Mouse (Mus musculus): ENCODE measurements around the gene Zfp275. TPM values are rescaled to one million over a fixed set of nuclear protein-coding genes. Genes with fewer than 3 reads are reported as not detected.
A peak's percentile ranks its signal among the peaks of the same experiment; 100 is the strongest.

Gene Zfp275
- polyA plus RNA-seq, 1 experiment from 2014 or later: 13.8 TPM

DNA sequence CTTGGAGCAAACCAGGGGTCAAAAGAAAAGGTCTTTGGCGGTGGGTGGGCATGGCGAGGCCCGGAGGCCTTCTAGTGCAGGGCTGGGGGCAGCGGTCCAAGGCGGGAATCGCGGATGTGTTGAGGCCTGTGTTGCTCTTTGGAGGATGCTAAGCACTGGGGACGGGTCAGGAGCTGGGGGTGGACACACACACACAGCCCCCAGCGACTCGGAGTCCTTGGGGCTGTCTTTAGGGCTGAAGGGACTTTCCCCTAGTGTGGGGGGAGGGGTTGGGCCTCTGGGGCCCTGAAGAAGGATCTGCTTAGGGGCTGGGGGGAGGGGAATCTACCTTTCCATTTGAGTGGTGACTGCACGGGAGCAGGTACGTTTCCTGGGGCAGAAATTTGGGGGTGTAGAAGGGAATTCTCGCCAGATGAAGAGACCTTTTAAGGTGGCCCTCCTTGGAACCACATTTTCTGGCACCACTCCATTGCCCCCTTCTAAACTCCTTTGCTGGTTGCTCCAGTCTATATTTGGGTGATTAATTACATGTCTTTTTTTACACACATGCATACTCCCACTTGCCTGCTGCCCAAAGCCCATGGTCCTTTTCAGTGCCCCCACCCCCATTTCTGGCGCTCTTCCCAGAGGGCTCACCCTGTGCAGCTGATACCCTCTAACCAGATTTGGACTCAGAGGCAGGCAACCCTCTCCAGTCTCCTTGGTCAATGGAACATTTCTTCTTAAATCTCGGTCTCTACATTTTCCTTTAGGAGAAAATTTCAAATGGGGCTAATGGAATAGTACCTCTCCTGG, 717 bp downstream of the Zfp275 start:
- peak; percentile 76 for ATAC-seq (ENCODE audit: low FRiP score, low TSS enrichment)
- Histone ChIP-seq H3K4me1 (ENCODE audit: insufficient read depth, low read length) (no peaks in the 10 kb centered on the region), H3K36me3 (ENCODE audit: insufficient read depth, low read length) (no peaks in the 10 kb centered on the region), H3K9ac (replicated peaks; ENCODE audit: low read length) (peak overlapping the region; percentile 74), H3K4me2 (replicated peaks; ENCODE audit: low read depth, low read length) (peak overlapping the region; percentile 55), H3K27ac (ENCODE audit: low read length) (0 out of 2 replicates have a peak overlapping the region, but pooled peaks have one; percentile 46), H3K4me3 (ENCODE audit: low read length) (peak overlapping the region; percentile 68), H3K27me3 (ENCODE audit: insufficient read depth, low read length) (peaks cover 2% of the 10 kb centered on the region; the same call in 1 of the 2 replicates), H3K9me3 (ENCODE audit: low read length) (no peaks in the 10 kb centered on the region)
- 24% methylated on average over 13 of the region's 15 CpGs for WGBS

DNA sequence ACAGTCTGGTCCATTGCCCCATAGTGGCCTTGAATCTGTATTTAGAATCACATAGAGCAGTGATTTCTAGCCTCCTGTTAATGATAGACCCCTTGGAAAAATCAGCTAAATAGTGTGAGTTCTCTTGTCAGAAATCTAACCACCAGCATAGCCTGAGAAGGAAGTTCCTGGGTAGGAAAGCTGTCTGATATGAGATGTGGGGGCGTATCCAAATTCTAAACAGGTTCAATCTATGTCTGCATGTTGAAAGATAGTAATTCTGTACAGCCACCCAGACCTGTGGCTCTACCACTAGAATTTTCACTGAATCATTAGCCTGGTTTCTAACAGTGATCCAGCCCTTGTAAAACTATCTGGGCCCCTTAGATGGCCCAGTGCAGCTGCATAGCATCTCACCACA, 1.4 kb downstream of the Zfp275 start:
- no peak overlapping the region for H3K27ac ChIP-seq (ENCODE audit: low read length)
- H3K9ac ChIP-seq (replicated peaks; ENCODE audit: low read length): no peak overlapping the region
- H3K27me3 ChIP-seq (ENCODE audit: insufficient read depth, low read length): peaks cover 2% of the 10 kb centered on the region; the same call in 1 of the 2 replicates
- no peaks in the 10 kb centered on the region for H3K4me1 ChIP-seq (ENCODE audit: insufficient read depth, low read length)
- no peak for ATAC-seq (ENCODE audit: low FRiP score, low TSS enrichment)
- H3K9me3 ChIP-seq (ENCODE audit: low read length): no peaks in the 10 kb centered on the region
- H3K36me3 ChIP-seq (ENCODE audit: insufficient read depth, low read length): no peaks in the 10 kb centered on the region
- H3K4me3 ChIP-seq (ENCODE audit: low read length): no peak overlapping the region; the same call in 1 of the 2 replicates
- WGBS: 82% methylated on average over 1 of the region's 1 CpGs
- peak overlapping the region; percentile 55; the same call in 1 of the 2 replicates for H3K4me2 ChIP-seq (replicated peaks; ENCODE audit: low read depth, low read length)

DNA sequence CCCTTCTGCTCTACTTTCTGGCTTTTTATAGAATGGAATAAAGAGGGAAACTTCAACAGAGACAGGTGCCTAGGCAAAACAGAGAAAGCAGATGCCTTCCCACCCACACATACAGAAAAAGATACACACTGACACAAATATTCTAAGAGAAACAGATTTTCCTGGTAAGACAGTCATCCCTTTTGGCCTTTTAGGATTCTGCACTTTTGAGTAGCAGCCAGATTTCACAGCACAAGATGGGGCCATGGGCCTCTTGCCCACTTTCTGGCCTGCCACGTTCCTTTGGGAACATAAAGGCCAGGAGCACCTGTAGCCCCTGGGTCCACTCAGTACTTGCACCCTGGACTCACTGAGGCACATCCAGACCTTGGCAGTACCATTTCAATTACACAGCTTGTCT, 1.9 kb downstream of the Zfp275 start:
- ATAC-seq (ENCODE audit: low FRiP score, low TSS enrichment): no peak
- Histone ChIP-seq H3K9ac (replicated peaks; ENCODE audit: low read length) (no peak overlapping the region), H3K36me3 (ENCODE audit: insufficient read depth, low read length) (no peaks in the 10 kb centered on the region), H3K27ac (ENCODE audit: low read length) (no peak overlapping the region), H3K4me3 (ENCODE audit: low read length) (no peak overlapping the region), H3K4me1 (ENCODE audit: insufficient read depth, low read length) (no peaks in the 10 kb centered on the region), H3K9me3 (ENCODE audit: low read length) (no peaks in the 10 kb centered on the region), H3K27me3 (ENCODE audit: insufficient read depth, low read length) (peaks cover 2% of the 10 kb centered on the region; the same call in 1 of the 2 replicates), H3K4me2 (replicated peaks; ENCODE audit: low read depth, low read length) (no peak overlapping the region)
- 85% methylated on average over 1 of the region's 1 CpGs for WGBS

DNA sequence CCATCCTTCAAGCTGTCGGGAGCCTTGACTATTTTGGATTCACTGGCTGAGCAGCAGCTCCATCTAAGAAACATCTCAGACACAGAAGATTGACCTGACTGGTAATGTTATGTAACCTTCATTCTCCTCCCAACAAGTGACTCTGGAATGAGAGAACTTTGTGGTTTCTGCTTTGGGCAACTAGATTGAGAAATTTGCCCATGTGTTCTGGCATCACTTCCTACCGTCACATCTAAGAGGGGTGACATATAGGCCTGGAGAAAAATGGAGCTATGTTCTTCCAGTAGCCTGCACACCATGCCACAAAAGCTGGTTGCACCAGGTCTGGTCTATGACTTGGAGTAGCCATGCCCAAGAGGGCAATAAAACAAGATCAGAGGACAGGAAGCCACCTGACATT, 13.7 kb downstream of the Zfp275 start:
- H3K36me3 ChIP-seq (ENCODE audit: insufficient read depth, low read length): peaks cover 37% of the 10 kb centered on the region
- no peak for ATAC-seq (ENCODE audit: low FRiP score, low TSS enrichment)
- H3K27me3 ChIP-seq (ENCODE audit: insufficient read depth, low read length): peaks cover 3% of the 10 kb centered on the region; the same call in 1 of the 2 replicates
- H3K9ac ChIP-seq (replicated peaks; ENCODE audit: low read length): no peak overlapping the region
- no peaks in the 10 kb centered on the region for H3K9me3 ChIP-seq (ENCODE audit: low read length)
- H3K4me1 ChIP-seq (ENCODE audit: insufficient read depth, low read length): no peaks in the 10 kb centered on the region
- H3K27ac ChIP-seq (ENCODE audit: low read length): no peak overlapping the region
- H3K4me3 ChIP-seq (ENCODE audit: low read length): no peak overlapping the region
- 93% methylated on average over 2 of the region's 2 CpGs for WGBS
- no peak overlapping the region for H3K4me2 ChIP-seq (replicated peaks; ENCODE audit: low read depth, low read length)

DNA sequence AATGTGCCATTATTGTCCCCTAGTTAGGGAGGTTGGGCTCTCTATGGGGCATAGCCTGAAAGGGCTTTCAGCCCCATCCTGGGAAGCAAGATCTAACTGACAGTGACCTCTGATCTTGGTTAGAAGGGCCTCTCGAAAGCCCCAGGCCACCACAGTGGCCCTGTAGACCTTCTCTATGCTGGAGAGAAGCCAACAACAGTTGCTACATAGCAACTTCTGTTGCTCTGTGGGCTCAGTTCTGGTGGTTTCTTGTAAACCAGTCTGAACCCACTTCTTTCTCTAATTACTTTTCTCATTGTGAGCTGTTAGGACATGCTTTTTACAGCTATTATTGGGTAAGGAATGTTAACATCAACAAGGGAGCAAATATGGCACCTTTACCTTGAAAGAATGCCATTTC, 14.3 kb downstream of the Zfp275 start:
- ATAC-seq (ENCODE audit: low FRiP score, low TSS enrichment): no peak
- Histone ChIP-seq H3K4me2 (replicated peaks; ENCODE audit: low read depth, low read length) (no peak overlapping the region), H3K27me3 (ENCODE audit: insufficient read depth, low read length) (peaks cover 4% of the 10 kb centered on the region; the same call in 1 of the 2 replicates), H3K4me1 (ENCODE audit: insufficient read depth, low read length) (no peaks in the 10 kb centered on the region), H3K27ac (ENCODE audit: low read length) (no peak overlapping the region), H3K9ac (replicated peaks; ENCODE audit: low read length) (no peak overlapping the region), H3K9me3 (ENCODE audit: low read length) (no peaks in the 10 kb centered on the region), H3K4me3 (ENCODE audit: low read length) (no peak overlapping the region), H3K36me3 (ENCODE audit: insufficient read depth, low read length) (peaks cover 35% of the 10 kb centered on the region)
- 83% methylated on average over 1 of the region's 1 CpGs for WGBS

DNA sequence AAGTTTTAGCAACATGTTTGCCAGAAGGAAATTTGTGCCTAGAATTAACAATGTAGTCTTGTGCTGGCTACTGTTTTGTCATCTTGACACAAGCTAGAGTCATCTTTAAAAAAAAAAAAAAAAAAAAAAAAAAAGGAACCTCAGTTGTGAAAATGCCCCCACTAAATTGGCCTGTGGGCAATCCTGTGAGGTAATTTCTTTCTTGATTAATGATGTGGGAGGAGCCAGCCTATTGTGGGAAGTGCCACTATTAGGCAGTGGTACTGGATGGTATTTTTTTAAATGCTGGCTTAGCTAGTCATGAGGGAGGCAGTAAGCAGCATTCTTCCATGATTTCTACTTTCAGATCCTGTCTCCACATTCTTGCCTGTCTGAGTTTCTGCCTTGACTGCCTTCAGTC, 20.9 kb downstream of the Zfp275 start:
- Histone ChIP-seq H3K4me1 (ENCODE audit: insufficient read depth, low read length) (no peaks in the 10 kb centered on the region), H3K4me3 (ENCODE audit: low read length) (no peak overlapping the region), H3K4me2 (replicated peaks; ENCODE audit: low read depth, low read length) (no peak overlapping the region), H3K27ac (ENCODE audit: low read length) (no peak overlapping the region), H3K27me3 (ENCODE audit: insufficient read depth, low read length) (peaks cover 8% of the 10 kb centered on the region; the same call in 1 of the 2 replicates), H3K36me3 (ENCODE audit: insufficient read depth, low read length) (no peaks in the 10 kb centered on the region), H3K9ac (replicated peaks; ENCODE audit: low read length) (no peak overlapping the region), H3K9me3 (ENCODE audit: low read length) (no peaks in the 10 kb centered on the region)
- ATAC-seq (ENCODE audit: low FRiP score, low TSS enrichment): no peak

DNA sequence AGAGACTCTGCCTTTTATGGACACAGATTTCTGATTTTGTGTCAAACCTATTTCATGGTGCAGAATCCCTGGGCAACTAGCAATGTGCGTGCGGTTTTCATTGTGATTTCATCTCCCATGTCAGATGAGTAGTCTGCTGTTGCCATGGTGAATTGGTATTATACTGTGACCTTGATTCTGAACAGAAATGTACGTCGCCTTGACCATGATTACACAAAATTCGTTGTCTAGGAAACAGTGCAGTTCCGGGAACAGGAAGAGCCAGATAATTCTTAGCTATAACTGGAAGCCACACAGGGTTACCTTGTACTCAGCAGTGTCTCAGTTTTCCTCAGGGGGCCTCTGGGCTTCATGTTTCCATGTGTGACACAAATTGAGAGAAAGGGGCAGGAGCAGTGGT, 42.0 kb downstream of the Zfp275 start:
- Histone ChIP-seq H3K4me1 (ENCODE audit: insufficient read depth, low read length) (no peaks in the 10 kb centered on the region), H3K9me3 (ENCODE audit: low read length) (no peaks in the 10 kb centered on the region), H3K9ac (replicated peaks; ENCODE audit: low read length) (no peak overlapping the region), H3K36me3 (ENCODE audit: insufficient read depth, low read length) (no peaks in the 10 kb centered on the region), H3K27ac (ENCODE audit: low read length) (no peak overlapping the region), H3K4me2 (replicated peaks; ENCODE audit: low read depth, low read length) (no peak overlapping the region), H3K4me3 (ENCODE audit: low read length) (no peak overlapping the region), H3K27me3 (ENCODE audit: insufficient read depth, low read length) (no peaks in the 10 kb centered on the region; the same call in 1 of the 2 replicates)
- 71% methylated on average over 6 of the region's 6 CpGs for WGBS
- no peak for ATAC-seq (ENCODE audit: low FRiP score, low TSS enrichment)

DNA sequence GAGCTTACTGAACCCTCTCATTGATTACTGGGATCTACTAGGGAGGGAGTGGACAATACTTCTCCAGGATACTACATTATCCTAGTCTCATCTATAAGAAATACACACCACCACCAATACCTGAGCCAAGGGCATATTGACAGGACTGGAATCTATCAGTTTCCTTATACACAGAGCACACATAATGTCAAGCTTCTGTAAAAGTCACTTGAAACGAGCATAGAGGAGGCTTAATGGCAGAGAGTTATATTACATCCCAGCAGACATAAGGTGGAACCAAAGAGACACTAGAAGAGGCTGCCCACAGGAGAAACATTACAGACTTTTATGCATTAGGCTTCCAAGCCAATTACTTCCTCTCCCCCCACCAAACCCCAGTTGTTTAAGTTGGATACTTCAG, 42.5 kb downstream of the Zfp275 start:
- 17% methylated on average over 1 of the region's 1 CpGs for WGBS
- Histone ChIP-seq H3K4me3 (ENCODE audit: low read length) (no peak overlapping the region), H3K27me3 (ENCODE audit: insufficient read depth, low read length) (no peaks in the 10 kb centered on the region; the same call in 1 of the 2 replicates), H3K4me1 (ENCODE audit: insufficient read depth, low read length) (no peaks in the 10 kb centered on the region), H3K27ac (ENCODE audit: low read length) (no peak overlapping the region), H3K9ac (replicated peaks; ENCODE audit: low read length) (no peak overlapping the region), H3K4me2 (replicated peaks; ENCODE audit: low read depth, low read length) (no peak overlapping the region), H3K36me3 (ENCODE audit: insufficient read depth, low read length) (no peaks in the 10 kb centered on the region), H3K9me3 (ENCODE audit: low read length) (no peaks in the 10 kb centered on the region)
- ATAC-seq (ENCODE audit: low FRiP score, low TSS enrichment): no peak

DNA sequence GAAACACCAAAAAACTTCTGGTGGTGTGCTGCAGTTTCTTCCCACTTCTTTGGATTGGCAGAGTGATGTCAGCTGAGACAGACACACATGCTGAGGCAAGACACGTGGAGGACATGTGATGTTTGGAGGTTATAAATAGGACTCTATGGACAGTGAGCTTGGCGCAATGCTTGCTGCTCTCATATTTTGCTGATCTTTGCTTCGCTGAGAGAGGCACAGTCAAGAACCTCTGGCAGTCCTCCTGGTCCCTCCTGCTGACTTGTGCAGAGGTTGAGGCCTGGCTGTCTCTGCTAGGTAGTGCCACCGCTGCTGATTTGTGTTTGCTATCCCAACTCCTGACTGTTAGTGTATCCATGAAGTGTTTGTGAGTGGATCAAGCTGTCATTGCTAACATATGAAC, 49.1 kb downstream of the Zfp275 start:
- 81% methylated on average over 4 of the region's 4 CpGs for WGBS
- ATAC-seq (ENCODE audit: low FRiP score, low TSS enrichment): no peak
- no peaks in the 10 kb centered on the region for H3K36me3 ChIP-seq (ENCODE audit: insufficient read depth, low read length)
- H3K9ac ChIP-seq (replicated peaks; ENCODE audit: low read length): no peak overlapping the region
- no peak overlapping the region for H3K4me2 ChIP-seq (replicated peaks; ENCODE audit: low read depth, low read length)
- H3K4me1 ChIP-seq (ENCODE audit: insufficient read depth, low read length): no peaks in the 10 kb centered on the region
- H3K4me3 ChIP-seq (ENCODE audit: low read length): no peak overlapping the region
- no peaks in the 10 kb centered on the region for H3K9me3 ChIP-seq (ENCODE audit: low read length)
- H3K27ac ChIP-seq (ENCODE audit: low read length): no peak overlapping the region
- peaks cover 8% of the 10 kb centered on the region; the same call in 1 of the 2 replicates for H3K27me3 ChIP-seq (ENCODE audit: insufficient read depth, low read length)

DNA sequence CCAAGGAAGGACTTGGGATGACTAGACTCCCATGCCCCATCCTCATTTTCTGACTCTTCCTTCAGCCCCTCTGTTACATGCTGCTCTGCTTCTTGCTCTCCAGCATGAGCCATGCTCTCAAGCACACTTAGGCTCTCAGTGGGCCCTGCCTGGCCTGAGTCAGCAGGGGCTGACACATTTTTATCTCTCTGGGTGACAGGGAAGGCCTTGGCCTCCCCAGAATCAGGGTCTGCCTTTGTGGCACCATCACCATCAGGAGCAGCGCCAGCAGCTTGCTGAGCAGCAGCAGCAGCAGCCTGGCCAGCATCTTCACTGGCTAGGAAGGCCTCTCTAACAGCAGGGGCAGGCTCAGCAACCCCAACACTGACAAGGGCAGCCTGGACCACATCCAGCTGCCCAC, 54.0 kb downstream of the Zfp275 start:
- Histone ChIP-seq H3K27me3 (ENCODE audit: insufficient read depth, low read length) (peaks cover 6% of the 10 kb centered on the region; the same call in 1 of the 2 replicates), H3K4me3 (ENCODE audit: low read length) (no peak overlapping the region), H3K4me1 (ENCODE audit: insufficient read depth, low read length) (no peaks in the 10 kb centered on the region), H3K4me2 (replicated peaks; ENCODE audit: low read depth, low read length) (no peak overlapping the region), H3K9ac (replicated peaks; ENCODE audit: low read length) (no peak overlapping the region), H3K27ac (ENCODE audit: low read length) (no peak overlapping the region), H3K36me3 (ENCODE audit: insufficient read depth, low read length) (no peaks in the 10 kb centered on the region), H3K9me3 (ENCODE audit: low read length) (no peaks in the 10 kb centered on the region)
- 100% methylated on average over 1 of the region's 1 CpGs for WGBS
- no peak for ATAC-seq (ENCODE audit: low FRiP score, low TSS enrichment)

All from kidney, embryonic 16.5 days (tissue).